Mouse (Mus musculus) forebrain, embryonic 10.5 days (tissue): Measurements from ENCODE around the gene Tspan2. TPM values are rescaled to one million over a fixed set of nuclear protein-coding genes. Genes with fewer than 3 reads are reported as not detected.
A peak's percentile ranks its signal among the peaks of the same experiment; 100 is the strongest.

Experiments used
- DNase-seq: peaks from one replicate; pipeline ENCODE4 v3.0.0-alpha.2; 2017; ENCODE audit warnings: low spot score; ENCODE audit errors: extremely low spot score
- H3K27ac ChIP-seq: fragments of 300-500 bp; sonication (generic); 2 replicates; pipeline ENCODE4 v1.5.1; 2016; ENCODE audit warnings: mild to moderate bottlenecking
- H3K27me3 ChIP-seq: fragments of 300-500 bp; sonication (generic); 2 replicates; pipeline ENCODE4 v1.6.1; 2016; ENCODE audit warnings: mild to moderate bottlenecking; ENCODE audit not compliant: poor library complexity, severe bottlenecking
- H3K36me3 ChIP-seq: fragments of 300-500 bp; sonication (generic); replicated peaks from 2 replicates; pipeline ENCODE4 v1.6.1; 2016; ENCODE audit warnings: mild to moderate bottlenecking, moderate library complexity
- H3K4me1 ChIP-seq: fragments of 300-500 bp; sonication (generic); 2 replicates; pipeline ENCODE4 v1.6.1; 2016
- H3K4me3 ChIP-seq: fragments of 300-500 bp; sonication (generic); 2 replicates; pipeline ENCODE4 v1.5.1; 2016; ENCODE audit warnings: mild to moderate bottlenecking, moderate library complexity
- H3K9me3 ChIP-seq: fragments of 300-500 bp; sonication (generic); 2 replicates; pipeline ENCODE4 v1.6.1; 2016; ENCODE audit warnings: mild to moderate bottlenecking, moderate library complexity
- WGBS: fragments of 180-500 bp; shearing (Covaris S2); methylation state at CpG from one replicate; pipeline ENCODE4 v1.1.7; 2016; 5-methylcytosine and 5-hydroxymethylcytosine counted together
- polyA plus RNA-seq: library from polyadenylated mRNA; unstranded; fragments of >200 nt; fragmentation: Nextera tagmentation; extraction: Ambion mirVana; gene quantifications from 2 replicates; pipeline ENCODE4 v1.2.1, GENCODE M21; 2016

Tspan2 gene
- 7.5 and 8.5 TPM in 2 replicates for polyA plus RNA-seq

DNA sequence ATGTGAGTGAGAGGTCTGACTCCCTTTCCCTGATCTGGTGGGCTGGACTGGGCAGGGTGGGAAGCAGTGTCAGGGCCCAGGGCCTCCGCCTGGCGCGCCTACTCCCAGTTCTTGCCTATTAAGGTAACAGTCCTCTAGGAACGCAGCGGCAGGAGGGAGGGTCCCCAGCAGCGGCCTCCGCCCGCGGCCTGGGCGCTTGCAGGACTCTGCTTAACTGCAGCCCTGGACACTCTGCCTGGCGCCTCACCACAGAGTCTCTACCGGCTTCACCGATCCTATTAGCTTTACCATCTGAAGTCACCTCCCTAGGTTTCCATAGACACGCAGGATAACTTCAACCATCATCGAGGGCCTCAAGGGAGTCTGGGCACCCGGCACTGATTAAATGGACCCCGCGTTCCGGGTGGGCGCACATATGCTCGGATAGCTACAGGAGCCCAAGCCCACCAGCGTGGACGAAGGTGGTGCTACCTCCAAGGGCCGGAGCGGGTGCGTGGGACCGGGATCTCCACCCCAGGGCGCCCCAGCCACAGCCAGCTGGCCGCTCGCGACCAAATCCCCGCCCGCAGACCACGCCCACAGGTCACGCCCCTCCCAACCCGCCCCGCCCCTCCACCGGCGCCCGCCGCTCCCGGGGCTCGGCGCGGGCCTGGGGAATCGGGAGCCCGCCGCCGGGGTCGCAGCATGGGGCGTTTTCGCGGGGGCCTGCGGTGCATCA, at the start of gene Tspan2:
Gene Tspan2 (plus strand): TSS at position 217 of the 718 bp plus-strand sequence.
- peak within 1 kb of the TSS; percentile 88 for H3K27ac ChIP-seq

DNA sequence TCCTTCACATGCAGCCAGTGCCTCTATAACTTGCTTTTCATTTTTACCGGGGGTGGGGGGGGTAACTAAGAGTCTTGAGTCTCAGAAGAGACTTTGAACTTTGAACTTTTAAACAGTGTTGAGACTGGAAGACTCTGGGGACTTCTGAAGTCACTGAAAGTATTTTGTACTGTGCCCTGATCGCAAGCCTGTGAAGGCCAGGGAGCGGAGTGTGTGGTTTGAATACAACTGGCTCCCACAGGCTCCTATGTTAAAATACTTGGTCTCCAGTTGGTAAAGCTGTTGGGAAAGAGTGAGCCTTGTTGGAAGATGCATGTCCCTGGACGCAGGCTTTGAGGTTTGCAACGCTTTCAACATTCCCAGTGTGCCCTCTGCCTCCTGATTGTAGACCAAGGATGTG, 47.5 kb upstream of the Tspan2 start:
- no peak overlapping the region for H3K4me3 ChIP-seq
- H3K27ac ChIP-seq, result no peak overlapping the region
- no peaks in the 10 kb centered on the region for H3K4me1 ChIP-seq
- no peaks in the 10 kb centered on the region for H3K27me3 ChIP-seq
- no peak for DNase-seq
- WGBS, result 91% methylated on average over 5 of the region's 5 CpGs
- H3K36me3 ChIP-seq, result no peaks in the 10 kb centered on the region
- H3K9me3 ChIP-seq, result no peaks in the 10 kb centered on the region

More for the DNA sequence above, at the start of gene Tspan2:
- Histone ChIP-seq H3K4me1 (peaks cover 22% of the 10 kb centered on the region), H3K36me3 (no peaks in the 10 kb centered on the region), H3K9me3 (no peaks in the 10 kb centered on the region), H3K4me3 (peak within 1 kb of the TSS; percentile 83), H3K27me3 (peaks cover 31% of the 10 kb centered on the region)
- under 1% methylated on average over 54 of the region's 54 CpGs for WGBS
- peak; percentile 74 for DNase-seq

DNA sequence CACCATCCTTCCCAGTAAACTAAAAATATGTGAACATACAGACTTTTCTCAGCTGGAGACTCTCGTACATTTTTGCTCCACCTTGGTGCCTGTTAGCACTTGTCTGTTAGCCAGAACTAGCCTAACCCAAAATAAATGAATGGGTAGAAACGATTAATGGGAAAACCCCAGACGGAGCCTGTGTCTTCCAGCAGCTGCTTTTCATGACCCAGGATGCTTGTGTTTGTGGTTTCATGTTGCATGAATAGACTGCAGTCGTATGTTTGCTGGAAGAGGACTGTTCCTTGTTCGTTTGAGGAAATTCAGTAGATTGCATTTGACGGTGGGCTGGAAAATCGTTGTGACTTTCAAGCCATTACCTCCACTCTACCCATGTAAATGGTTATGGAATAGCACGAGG, 46.5 kb upstream of the Tspan2 start:
- no peak for DNase-seq
- Histone ChIP-seq H3K27ac (no peak overlapping the region), H3K9me3 (no peaks in the 10 kb centered on the region), H3K4me3 (no peak overlapping the region), H3K27me3 (no peaks in the 10 kb centered on the region), H3K36me3 (no peaks in the 10 kb centered on the region), H3K4me1 (no peaks in the 10 kb centered on the region)
- 81% methylated on average over 8 of the region's 8 CpGs for WGBS

DNA sequence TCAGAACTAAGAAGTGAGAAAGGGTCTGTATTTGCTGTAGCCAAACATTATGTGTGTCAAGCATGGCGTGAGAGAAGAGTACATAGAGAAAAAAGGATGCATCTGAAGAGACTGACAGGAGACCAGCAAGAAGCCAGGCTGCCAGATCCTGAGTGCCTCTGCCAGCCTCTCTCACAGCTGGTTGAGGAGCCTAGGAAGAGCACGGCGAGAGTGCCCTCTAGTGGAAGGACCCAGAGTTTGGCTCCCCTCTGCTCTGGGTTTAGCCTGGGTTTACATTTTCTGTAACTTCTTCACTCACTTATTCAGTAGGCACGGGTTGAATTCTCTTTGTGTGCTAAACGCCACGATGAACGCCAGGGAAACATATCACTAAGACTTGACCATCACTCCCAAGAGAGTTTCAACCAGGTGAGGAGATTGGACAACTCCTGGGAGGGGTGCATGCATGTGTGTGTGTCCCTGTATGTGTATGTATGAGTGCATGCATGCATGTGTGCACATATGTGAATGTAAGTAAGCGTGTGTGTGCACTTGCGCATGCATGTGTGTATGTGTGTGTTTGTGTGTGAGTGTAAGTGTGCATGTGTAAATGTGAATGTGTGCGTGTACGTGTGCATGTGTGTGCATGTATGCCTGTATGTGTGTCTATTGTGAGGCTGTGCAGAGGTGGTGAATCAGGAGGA, 42.4 kb upstream of the Tspan2 start:
- H3K27ac ChIP-seq, result no peak overlapping the region
- H3K27me3 ChIP-seq, result no peaks in the 10 kb centered on the region
- no peaks in the 10 kb centered on the region for H3K9me3 ChIP-seq
- H3K4me1 ChIP-seq, result no peaks in the 10 kb centered on the region
- H3K4me3 ChIP-seq, result no peak overlapping the region
- H3K36me3 ChIP-seq, result no peaks in the 10 kb centered on the region
- peak; percentile 71 for DNase-seq
- WGBS, result 46% methylated on average over 11 of the region's 11 CpGs

DNA sequence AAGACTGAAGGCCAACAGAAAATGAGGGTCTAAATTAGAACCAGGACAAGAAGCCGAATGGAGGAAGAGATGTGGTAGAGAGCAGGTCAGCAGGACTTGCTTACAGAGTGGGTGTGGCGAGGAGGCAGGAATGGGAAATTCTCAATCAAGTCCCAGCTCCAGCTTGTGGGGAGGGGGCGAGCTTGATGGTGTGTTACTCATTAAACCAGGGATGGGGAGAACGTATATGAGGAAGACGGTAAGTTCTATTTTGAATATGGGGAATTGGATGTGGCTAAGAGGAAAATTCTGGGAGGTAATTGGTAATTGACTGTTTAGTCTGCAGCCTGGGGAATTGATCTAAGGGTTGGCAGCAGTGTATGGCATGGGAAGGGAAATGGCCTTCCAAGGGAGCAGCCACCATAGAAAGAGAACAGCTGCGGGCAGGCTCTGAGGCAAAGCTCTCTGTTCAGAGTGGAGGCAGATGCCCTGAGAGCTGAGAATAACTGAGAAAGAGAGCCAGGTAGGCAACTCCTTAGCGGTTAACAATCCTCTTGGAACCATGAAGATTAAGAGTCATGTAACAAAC, 41.5 kb upstream of the Tspan2 start:
- 77% methylated on average over 7 of the region's 7 CpGs for WGBS
- no peaks in the 10 kb centered on the region for H3K4me1 ChIP-seq

DNA sequence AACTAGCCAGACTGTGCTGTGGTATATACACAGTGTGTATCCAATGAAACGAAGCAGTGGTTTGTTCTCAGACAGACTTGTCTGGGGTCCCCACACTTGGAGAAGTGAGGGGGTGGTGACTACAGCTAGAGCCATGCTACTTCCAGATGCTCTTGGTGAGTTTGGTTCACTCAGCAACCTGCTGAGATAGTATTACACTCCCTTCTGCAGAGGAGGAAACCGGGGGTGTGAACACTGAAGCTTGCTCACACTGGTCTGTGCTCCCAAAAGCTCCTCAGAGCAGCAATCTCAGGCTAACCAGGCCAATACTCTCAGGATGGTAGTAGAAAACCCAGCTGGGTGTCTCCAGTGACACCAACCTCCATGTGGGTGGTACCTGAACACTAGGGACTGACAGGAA, 36.2 kb upstream of the Tspan2 start:
- H3K27me3 ChIP-seq, result no peaks in the 10 kb centered on the region
- no peak for DNase-seq
- WGBS, result 77% methylated on average over 2 of the region's 2 CpGs

More for the DNA sequence above, 41.5 kb upstream of the Tspan2 start:
- Histone ChIP-seq H3K4me3 (no peak overlapping the region), H3K27ac (no peak overlapping the region), H3K9me3 (no peaks in the 10 kb centered on the region), H3K36me3 (no peaks in the 10 kb centered on the region), H3K27me3 (no peaks in the 10 kb centered on the region)
- no peak for DNase-seq

DNA sequence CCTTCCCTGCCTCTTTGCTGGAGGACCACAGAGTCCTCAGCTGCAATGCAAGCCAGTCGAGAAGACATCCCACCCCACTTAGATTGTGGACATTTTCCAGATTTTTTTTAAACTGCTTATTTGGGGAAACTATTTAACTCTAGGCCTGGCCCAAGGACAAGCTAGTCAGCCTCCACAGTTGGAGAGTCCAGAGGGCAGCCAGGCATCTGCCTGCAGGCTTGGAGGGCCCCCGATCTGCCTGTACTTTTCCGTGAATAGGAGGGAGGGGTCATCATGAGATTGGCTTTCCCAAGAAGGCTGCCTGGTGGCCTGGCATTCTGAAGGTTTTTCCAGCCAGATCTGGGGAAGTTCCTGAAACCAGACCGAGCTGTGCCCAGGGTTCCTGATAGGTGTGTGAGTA, 33.0 kb upstream of the Tspan2 start:
- no peaks in the 10 kb centered on the region for H3K36me3 ChIP-seq
- H3K4me1 ChIP-seq, result no peaks in the 10 kb centered on the region
- no peak for DNase-seq
- no peak overlapping the region for H3K27ac ChIP-seq
- H3K4me3 ChIP-seq, result no peak overlapping the region
- no peaks in the 10 kb centered on the region for H3K27me3 ChIP-seq
- 87% methylated on average over 4 of the region's 4 CpGs for WGBS
- H3K9me3 ChIP-seq, result no peaks in the 10 kb centered on the region

More for the DNA sequence above, 36.2 kb upstream of the Tspan2 start:
- Histone ChIP-seq H3K4me3 (no peak overlapping the region), H3K36me3 (no peaks in the 10 kb centered on the region), H3K9me3 (no peaks in the 10 kb centered on the region), H3K27ac (no peak overlapping the region), H3K4me1 (no peaks in the 10 kb centered on the region)

DNA sequence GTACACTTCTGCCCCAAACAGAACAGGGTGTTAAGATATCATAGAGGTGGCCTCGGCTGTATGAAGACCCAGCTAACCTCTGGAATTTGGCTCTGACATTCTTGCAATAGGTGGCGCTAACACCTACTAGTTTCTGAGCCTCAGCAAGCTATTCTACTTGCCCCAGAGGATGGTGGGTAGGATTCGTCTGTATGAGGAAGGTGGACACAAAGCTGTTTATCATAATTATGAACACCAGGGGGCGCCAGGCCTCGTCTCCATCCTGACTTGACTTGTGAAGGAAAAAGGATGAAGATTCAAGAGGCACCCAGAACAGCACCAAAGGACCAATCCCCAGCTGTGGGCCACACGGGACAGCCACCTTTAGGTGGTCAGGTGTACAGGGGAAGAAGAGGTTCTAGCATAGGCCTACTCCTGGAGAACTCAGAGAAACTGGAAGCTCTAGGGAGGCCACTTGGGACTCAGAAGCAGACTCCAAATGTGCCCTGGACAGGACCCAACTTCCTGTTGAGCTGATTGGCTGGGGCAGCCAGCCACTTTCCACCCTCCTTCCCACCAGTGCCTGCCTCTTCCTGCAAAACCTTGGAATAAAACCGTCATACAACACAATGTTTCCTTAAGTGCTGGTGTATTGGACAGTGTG, 32.3 kb upstream of the Tspan2 start:
- no peak overlapping the region for H3K4me3 ChIP-seq
- no peaks in the 10 kb centered on the region for H3K36me3 ChIP-seq
- no peaks in the 10 kb centered on the region for H3K4me1 ChIP-seq
- DNase-seq, result peak; percentile 38
- no peak overlapping the region for H3K27ac ChIP-seq
- WGBS, result 47% methylated on average over 7 of the region's 7 CpGs
- H3K9me3 ChIP-seq, result no peaks in the 10 kb centered on the region
- H3K27me3 ChIP-seq, result no peaks in the 10 kb centered on the region

DNA sequence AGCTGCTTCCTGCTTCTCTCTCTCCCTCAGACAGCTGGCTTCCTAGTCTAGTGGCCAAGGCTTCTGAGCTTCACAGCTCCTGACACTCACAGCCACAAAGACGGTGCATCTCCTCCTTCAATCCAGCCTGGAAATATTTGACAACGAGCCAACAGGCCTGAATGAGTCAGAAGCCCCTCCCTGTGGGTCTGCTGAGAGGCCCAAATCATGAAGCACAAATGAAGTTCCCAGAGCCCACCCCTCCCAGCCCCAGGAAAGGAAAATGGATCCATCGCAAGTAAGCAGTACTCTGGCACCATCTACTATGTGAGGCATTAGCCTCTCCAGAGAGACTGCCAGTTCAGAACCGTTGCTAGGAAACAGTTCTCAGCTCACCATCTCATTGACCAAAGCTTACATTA, 30.3 kb upstream of the Tspan2 start:
- WGBS, result 84% methylated on average over 4 of the region's 4 CpGs
- no peaks in the 10 kb centered on the region for H3K9me3 ChIP-seq
- no peak overlapping the region for H3K4me3 ChIP-seq
- no peaks in the 10 kb centered on the region for H3K4me1 ChIP-seq
- no peaks in the 10 kb centered on the region for H3K27me3 ChIP-seq
- no peak overlapping the region for H3K27ac ChIP-seq
- no peaks in the 10 kb centered on the region for H3K36me3 ChIP-seq
- DNase-seq, result no peak

DNA sequence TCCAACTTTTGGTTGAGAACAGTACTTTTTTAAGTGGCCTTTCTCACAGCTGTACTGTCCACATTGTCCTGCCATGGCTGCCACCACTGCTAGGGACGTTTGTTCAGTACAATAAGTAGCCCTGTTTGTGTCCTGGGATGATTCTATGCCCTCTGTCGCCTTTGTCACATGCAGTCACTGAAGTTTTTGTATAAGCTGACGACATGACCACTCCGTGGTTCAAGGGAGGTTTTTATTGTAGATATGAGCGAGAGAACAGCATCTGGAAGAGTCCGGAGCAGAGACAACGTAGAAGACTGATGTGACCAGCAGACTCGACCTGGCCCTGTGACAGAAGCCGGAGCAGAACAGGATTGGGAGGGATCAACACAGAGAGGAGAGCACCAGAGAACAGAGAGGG, 25.7 kb upstream of the Tspan2 start:
- no peaks in the 10 kb centered on the region for H3K36me3 ChIP-seq
- H3K27ac ChIP-seq, result no peak overlapping the region
- 75% methylated on average over 9 of the region's 9 CpGs for WGBS
- no peaks in the 10 kb centered on the region for H3K9me3 ChIP-seq
- no peaks in the 10 kb centered on the region for H3K4me1 ChIP-seq
- DNase-seq, result no peak
- no peaks in the 10 kb centered on the region for H3K27me3 ChIP-seq
- no peak overlapping the region for H3K4me3 ChIP-seq

DNA sequence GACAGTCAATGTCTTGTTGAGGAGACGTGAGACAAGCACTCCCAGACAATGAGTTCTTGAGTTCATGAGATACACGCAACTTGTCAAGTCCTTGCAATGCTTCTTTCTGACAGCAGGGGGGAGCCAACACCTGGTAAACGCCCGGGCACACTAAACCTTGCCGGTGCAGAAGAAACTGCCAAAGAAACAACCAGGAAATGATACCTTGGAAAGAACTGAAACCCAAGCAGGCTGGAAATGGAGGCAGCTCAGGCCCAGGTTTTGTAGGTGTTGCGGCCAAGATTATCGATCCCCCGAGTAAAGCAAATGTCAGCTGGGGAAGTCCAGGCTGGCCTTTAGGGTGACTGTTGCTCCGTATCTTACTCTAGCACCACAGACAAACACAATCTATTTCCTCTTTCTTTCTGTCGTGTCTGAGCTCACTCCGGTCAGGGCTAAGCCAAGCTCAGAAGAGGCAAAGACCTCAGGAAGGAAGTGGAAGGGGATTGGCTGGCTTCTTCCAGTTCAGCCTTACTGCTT, 19.2 kb upstream of the Tspan2 start:
- Histone ChIP-seq H3K9me3 (no peaks in the 10 kb centered on the region), H3K27ac (no peak overlapping the region), H3K27me3 (0 out of 2 replicates have a peak, but pooled peaks cover 4% of the 10 kb centered on the region), H3K4me1 (no peaks in the 10 kb centered on the region), H3K36me3 (no peaks in the 10 kb centered on the region), H3K4me3 (peak overlapping the region; percentile 7; the same call in 1 of the 2 replicates)
- peak; percentile 66 for DNase-seq
- 42% methylated on average over 11 of the region's 11 CpGs for whole genome bisulfite sequencing

DNA sequence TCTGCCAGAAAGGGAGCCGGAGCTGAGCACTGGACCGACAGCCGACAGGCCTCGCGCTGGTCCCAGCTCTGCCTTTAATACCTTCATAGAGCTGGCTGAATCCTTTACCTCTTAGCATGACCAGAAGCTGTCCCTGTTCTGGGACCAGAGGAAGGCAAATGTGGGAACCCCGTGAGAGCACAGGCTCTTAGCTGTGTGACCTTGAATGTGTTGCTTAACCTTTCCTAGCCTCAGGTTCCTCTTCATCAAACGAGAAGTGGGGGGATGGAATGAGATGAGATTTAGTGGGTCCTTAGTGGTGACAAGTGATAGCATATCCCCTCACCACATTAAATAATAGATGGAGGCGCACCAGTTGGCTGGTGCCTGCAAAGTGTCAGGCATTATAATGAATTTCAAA, 18.5 kb upstream of the Tspan2 start:
- WGBS, result 91% methylated on average over 8 of the region's 8 CpGs
- H3K4me3 ChIP-seq, result no peak overlapping the region

More for the DNA sequence above, 18.5 kb upstream of the Tspan2 start:
- Histone ChIP-seq H3K36me3 (no peaks in the 10 kb centered on the region), H3K27ac (no peak overlapping the region), H3K27me3 (0 out of 2 replicates have a peak, but pooled peaks cover 4% of the 10 kb centered on the region), H3K4me1 (no peaks in the 10 kb centered on the region), H3K9me3 (no peaks in the 10 kb centered on the region)
- no peak for DNase-seq
